Mouse (Mus musculus): ENCODE data around the gene Chka.

Gene Chka

GRCm38 (mm10) chr19:3929211-3929941 is 77.8 kb downstream of the Chka start, which contains the start of gene Aldh3b1:
Gene Aldh3b1, minus strand, starts transcription at chr19:3929808.
- CTCF ChIA-PET, result interaction anchor here (0.8 to 3.6 kb wide), 10 partner anchors 14 to 168 kb away, joined by 3 to 8 read pairs (median 3); partner anchors contain the start of genes Cdk2ap2 (in 1 of the 4) and Ndufs8 (in 1 of the 4)
- POLR2A ChIA-PET, result interaction anchor here (0.8 to 2.9 kb wide), 34 partner anchors 9 to 395 kb away, joined by 3 to 20 read pairs (median 4); partner anchors contain the start of genes Ndufs8 (in 4 of the 4), Cdk2ap2 (in 2 of the 4), Chka (in 2 of the 4) and Gm49405 (in 2 of the 4)

DNA sequence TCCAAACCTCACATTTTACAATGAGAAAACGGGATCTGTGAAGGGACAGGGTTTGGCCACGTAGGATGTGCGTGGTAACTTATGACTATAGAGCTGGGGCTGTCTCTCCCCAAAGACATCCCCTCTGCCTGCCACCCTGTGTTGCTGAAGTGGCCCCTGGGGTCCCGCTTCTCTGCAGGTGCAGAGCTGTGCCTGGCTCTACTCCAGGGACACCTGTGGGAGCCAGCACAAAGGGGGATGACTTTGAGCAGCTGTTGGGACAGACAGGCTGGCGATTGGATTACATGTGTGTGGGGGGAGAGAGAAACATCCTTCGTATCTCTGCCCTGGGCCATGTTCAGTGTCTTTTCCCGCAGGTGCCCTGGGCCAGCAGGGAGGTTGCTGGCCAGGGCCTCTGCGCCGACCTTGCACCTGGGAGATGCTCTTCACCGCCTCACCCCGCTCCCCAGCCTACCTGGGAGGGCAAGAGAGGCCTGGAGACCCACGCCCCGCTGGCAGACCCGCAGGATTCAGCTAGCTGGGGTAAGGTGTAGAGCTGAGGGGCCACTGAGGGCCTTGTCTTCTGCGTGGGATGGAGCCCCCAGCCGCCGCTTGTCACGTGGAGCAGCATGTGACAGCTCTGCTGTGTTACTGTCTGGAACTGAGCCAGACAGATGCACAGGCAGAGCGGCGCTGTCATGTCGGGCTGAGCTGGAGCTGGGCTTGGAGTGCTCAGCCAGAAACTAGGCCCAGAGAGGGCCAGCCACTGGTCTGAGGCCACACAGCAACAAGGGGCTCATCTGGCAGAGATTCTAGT is 78.9 kb downstream of the Chka start:
- POLR2A ChIA-PET, result interaction anchor here in 3 of 4 experiments (0.7 to 2.9 kb wide), 34 partner anchors 10 to 396 kb away, joined by 3 to 20 read pairs (median 4); partner anchors contain the start of genes Gm49405 (in 2 of the 3), Ndufs8 (in 2 of the 3), Ndufv1 (in 2 of the 3) and Nudt8 (in 2 of the 3)
- CTCF ChIA-PET, result interaction anchor here in 3 of 4 experiments (0.8 to 3.6 kb wide), 12 partner anchors 12 to 167 kb away, joined by 3 to 8 read pairs (median 3); partner anchors contain the start of genes Ndufv1 (in 2 of the 3), Cdk2ap2 (in 1 of the 3) and Ndufs8 (in 1 of the 3)

- CTCF ChIA-PET, result interaction anchor here in 3 of 4 experiments (0.6 to 1.5 kb wide), 4 partner anchors 9 to 163 kb away, joined by 3 to 8 read pairs (median 4); partner anchors contain the start of gene Ndufv1 (in 1 of the 3)
- POLR2A ChIA-PET, result interaction anchor here in 3 of 4 experiments (0.7 to 2.9 kb wide), 10 partner anchors 12 to 297 kb away, joined by 3 to 20 read pairs (median 4); partner anchors contain the start of genes Ndufv1 (in 2 of the 3), Acy3 (in 1 of the 3), Gstp2 (in 1 of the 3) and Ndufs8 (in 1 of the 3)
Observed at GRCm38 (mm10) chr19:3931716-3932115, 80.1 kb downstream of the Chka start.

DNA sequence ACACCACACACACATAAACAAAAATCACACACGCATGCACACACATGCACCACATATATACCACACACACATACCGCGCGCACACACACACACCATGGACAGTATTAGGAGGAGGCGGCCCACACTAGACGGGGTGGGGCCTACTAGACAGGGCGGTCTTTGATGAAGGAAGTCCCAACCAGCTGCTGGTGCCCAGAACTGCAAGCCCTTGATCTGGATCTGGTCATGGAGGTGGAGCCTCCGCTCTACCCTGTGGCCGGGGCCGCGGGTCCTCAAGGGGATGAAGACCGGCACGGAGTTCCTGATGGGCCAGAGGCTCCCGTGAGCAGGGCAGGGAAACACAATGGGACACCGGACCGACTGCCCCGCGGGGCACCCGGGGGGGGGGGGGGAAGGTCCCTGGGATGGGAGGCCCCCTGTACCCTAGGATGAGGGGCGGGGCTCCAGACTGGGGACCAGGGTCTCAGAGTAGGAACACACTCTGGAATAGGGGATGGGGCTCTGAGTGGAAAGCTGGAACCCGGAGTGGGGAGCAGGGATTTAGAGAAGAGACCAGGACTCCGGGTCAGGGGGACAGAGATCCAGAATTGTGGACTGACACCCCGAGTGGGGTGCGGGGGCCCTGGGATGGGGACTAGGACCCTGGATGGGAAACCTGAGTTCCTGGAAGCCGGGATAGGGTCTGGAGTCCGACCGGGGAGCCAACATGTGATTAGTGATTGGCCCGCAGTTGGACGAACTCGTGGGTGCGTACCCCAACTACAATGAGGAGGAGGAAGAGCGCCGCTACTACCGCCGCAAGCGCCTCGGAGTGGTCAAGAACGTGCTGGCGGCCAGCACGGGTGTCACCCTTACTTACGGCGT is 83.7 kb downstream of the Chka start, which contains the start of gene Unc93b1:
Gene Unc93b1 (plus strand): TSS at position 155 of the 864 bp plus-strand sequence.
- ChIA-PET POLR2A (interaction anchor here (0.5 to 3.0 kb wide), 24 partner anchors 8 to 556 kb away, joined by 3 to 21 read pairs (median 4); partner anchors contain the start of genes Gstp2 (in 2 of the 4), Ndufv1 (in 2 of the 4), Acy3 (in 1 of the 4) and Gstp1 (in 1 of the 4)), CTCF (interaction anchor here (0.6 to 2.3 kb wide), 19 partner anchors 8 to 812 kb away, joined by 3 to 13 read pairs (median 4); partner anchors contain the start of genes Gm49405 (in 1 of the 4), Gstp2 (in 1 of the 4), Ndufv1 (in 1 of the 4) and Nudt8 (in 1 of the 4))

DNA sequence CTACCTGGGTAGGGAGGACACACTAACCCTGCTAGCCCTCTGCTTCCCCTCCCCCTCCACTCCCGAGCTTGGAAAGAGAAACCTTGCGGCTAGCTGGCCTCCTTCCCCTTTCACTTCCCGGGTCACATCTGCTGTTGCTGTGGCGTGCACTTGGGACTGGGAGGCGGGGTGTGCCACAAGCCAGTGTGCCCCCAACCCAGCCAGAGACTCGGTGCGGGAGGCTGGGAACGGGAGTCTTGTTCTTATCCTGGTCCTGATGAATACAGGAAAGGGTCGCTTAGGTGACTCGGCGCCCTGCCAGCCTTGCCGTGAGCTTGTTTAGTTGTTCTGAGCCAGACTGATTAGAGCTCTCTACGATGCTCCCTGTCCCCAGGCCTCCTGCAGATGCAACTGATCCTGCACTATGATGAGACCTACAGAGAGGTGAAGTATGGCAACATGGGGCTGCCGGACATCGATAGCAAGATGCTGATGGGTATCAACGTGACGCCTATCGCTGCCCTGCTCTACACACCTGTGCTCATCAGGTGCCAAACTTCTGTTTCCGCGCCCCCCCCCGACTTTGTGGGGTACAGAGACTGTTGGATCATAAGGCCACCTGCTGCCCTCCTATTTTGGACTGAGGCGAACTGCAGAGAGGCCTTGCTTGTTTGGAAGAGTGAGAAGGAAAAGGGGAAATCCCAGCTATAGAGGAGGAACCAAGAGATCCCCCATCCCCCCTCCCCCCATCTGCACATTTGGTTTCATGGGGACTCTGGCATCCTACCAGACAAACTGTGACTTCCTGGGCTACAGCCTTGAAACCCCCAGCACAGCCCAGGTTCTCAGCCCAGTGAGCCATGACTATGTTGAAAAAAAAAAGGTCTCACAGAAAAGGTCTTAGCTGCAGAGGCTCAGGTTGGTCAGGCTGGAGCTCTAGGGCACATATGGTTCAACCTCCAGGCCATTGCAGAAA is 84.6 kb downstream of the Chka start:
- ChIA-PET CTCF (interaction anchor here (0.6 to 2.3 kb wide), 24 partner anchors 9 to 811 kb away, joined by 3 to 13 read pairs (median 4); partner anchors contain the start of genes Ankrd13d (in 1 of the 4), Gm49405 (in 1 of the 4), Gstp2 (in 1 of the 4) and Ndufv1 (in 1 of the 4)), POLR2A (interaction anchor here (0.5 to 3.0 kb wide), 29 partner anchors 7 to 557 kb away, joined by 3 to 21 read pairs (median 4); partner anchors contain the start of genes Gstp2 (in 2 of the 4), Ndufv1 (in 2 of the 4), Acy3 (in 1 of the 4) and Cdk2ap2 (in 1 of the 4))

DNA sequence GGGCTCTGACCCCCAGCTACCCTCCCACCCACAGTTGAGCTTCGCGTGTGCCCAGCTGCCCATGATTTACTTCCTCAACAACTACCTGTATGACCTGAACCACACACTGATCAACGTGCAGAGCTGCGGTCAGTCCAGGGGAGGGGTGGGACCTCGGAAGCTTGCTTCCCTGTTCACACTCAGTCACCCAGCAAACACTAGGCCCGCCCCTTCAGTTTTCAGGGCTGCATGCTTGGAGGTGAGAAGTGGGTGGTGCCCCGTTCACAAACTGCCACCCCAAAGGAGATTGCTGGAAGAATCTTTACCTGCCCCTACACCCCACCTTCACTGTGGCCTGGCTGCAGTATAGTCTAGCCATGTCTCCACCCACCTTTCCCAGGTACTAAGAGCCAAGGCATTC is 90.7 kb downstream of the Chka start:
- ChIA-PET POLR2A (interaction anchor here in 3 of 4 experiments (0.6 to 3.3 kb wide), 21 partner anchors 12 to 466 kb away, joined by 3 to 18 read pairs (median 8); partner anchors contain the start of genes Acy3 (in 2 of the 3), Ndufs8 (in 2 of the 3), Aldh3b1 (in 1 of the 3) and Cdk2ap2 (in 1 of the 3)), CTCF (interaction anchor here (0.5 to 2.1 kb wide), 19 partner anchors 9 to 361 kb away, joined by 3 to 10 read pairs (median 4); partner anchors contain the start of genes Acy3 (in 1 of the 4), Aldh3b1 (in 1 of the 4), Gm49405 (in 1 of the 4) and Ndufs8 (in 1 of the 4))

GRCm38 (mm10) chr19:3942986-3943735 is 91.6 kb downstream of the Chka start:
- ChIA-PET POLR2A (interaction anchor here in 3 of 4 experiments (0.5 to 3.3 kb wide), 28 partner anchors 8 to 313 kb away, joined by 3 to 18 read pairs (median 5); partner anchors contain the start of genes Acy3 (in 2 of the 3), Gstp2 (in 2 of the 3), Ndufs8 (in 2 of the 3) and Ndufv1 (in 2 of the 3)), CTCF (interaction anchor here (0.5 to 2.1 kb wide), 23 partner anchors 13 to 362 kb away, joined by 3 to 10 read pairs (median 4); partner anchors contain the start of genes Acy3 (in 1 of the 4), Aldh3b1 (in 1 of the 4), Gm49405 (in 1 of the 4) and Ndufs8 (in 1 of the 4))
